Mouse (Mus musculus): ENCODE data around the gene Igdcc3. TPM values are rescaled to one million over a fixed set of nuclear protein-coding genes. Genes with fewer than 3 reads are reported as not detected.

Gene Igdcc3
- total RNA-seq (2023), result not detected

DNA sequence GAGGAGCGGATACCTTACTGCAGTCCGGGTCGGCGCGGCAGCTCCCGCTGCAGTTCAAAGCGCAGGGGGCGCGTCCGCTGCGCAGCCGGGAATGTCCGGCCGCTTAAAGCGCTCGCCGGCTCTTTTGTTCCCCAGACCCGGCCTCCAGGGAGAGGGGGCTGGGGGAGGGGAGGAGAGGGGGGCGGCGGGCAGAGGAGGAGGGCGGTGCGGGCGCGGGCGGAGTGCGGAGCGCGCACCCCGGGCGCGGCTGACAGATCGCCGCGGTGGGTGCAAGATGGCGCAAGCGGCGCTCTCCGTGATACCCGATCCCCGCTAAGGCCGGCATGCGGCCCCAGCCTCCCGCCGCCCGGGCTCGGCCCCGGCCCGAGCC, at the start of gene Igdcc3:
Igdcc3 (plus strand) TSS at position 254 of the 370 bp plus-strand sequence.

DNA sequence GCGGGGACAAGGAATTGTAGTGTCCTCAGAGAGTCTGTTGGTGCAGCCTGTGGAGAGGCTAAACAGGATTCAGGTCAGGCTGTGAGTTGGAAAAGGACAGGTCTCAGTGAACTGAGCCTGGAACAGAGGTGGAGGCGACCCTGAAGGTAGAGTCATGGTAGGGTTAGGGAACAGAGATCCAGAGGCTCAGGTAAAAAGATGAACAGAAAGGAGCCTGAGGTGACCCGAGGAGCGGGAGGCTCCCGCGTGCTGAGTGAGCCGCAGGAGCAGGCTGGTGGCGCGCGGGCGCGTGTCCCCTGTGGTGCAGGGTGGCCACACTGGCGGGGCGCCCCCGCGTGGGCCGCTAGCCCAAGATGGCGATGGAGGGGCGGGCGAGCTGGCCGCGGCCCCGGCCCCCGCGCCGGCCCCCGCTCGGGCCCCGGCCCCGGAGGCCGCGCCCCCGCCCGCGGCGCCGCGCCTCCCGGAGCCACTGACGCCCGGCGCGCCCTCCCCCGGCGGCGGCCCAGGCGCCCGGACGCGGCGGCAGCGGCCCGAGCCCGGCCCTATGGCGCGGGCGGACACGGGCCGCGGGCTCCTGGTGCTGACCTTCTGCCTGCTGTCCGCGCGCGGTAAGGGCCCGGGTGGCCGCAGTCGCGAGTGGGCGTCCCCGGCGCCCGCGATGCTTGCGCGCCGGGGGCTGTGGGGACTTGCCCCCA, 39.9 kb upstream of the Igdcc3 start, which contains the start of gene Igdcc4:
Igdcc4 (plus strand) TSS at position 496 of the 695 bp plus-strand sequence.

GRCm38 (mm10) chr9:65195053-65195452, 54.1 kb downstream of the Igdcc3 start, which contains the start of gene Parp16:
Parp16 (plus strand) TSS chr9:65195353.

Other genes starting within 250 kb of the Igdcc3 start
- not detected for gene Slc24a1, start 189.6 kb upstream of the Igdcc3 start, total RNA-seq (2023)
- gene Ints14, start 180.3 kb upstream of the Igdcc3 start, total RNA-seq (2023), result 10 to 100 TPM; 15.2 to 15.9 TPM
- 1 to 10 TPM; 7.0 TPM for gene Hacd3, start 119.5 kb upstream of the Igdcc3 start, total RNA-seq (2023)
- 10 to 100 TPM; 72.1 to 76.5 TPM for gene Dpp8, start 108.8 kb upstream of the Igdcc3 start, total RNA-seq (2023)
- not detected for gene Igdcc4, start 39.7 kb upstream of the Igdcc3 start, total RNA-seq (2023)
- 1 to 10 TPM; 2.9 to 3.5 TPM for gene Parp16, start 54.2 kb downstream of the Igdcc3 start, total RNA-seq (2023)
- not detected for gene Cilp, start 124.0 kb downstream of the Igdcc3 start, total RNA-seq (2023)
- 10 to 100 TPM; 18.7 to 19.0 TPM for gene Clpx, start 153.1 kb downstream of the Igdcc3 start, total RNA-seq (2023)
- gene Pdcd7, start 204.9 kb downstream of the Igdcc3 start, total RNA-seq (2023), result 10 to 100 TPM; 12.2 to 12.7 TPM
- gene Ubap1l, start 219.9 kb downstream of the Igdcc3 start, total RNA-seq (2023), result under 1 TPM in 1 of 2 experiments, not detected in 1; 0.47 TPM

All from neutrophil, adult 59 days (primary cell).